Mouse (Mus musculus): ENCODE measurements around the gene Rb1.

The Rb1 gene

DNA sequence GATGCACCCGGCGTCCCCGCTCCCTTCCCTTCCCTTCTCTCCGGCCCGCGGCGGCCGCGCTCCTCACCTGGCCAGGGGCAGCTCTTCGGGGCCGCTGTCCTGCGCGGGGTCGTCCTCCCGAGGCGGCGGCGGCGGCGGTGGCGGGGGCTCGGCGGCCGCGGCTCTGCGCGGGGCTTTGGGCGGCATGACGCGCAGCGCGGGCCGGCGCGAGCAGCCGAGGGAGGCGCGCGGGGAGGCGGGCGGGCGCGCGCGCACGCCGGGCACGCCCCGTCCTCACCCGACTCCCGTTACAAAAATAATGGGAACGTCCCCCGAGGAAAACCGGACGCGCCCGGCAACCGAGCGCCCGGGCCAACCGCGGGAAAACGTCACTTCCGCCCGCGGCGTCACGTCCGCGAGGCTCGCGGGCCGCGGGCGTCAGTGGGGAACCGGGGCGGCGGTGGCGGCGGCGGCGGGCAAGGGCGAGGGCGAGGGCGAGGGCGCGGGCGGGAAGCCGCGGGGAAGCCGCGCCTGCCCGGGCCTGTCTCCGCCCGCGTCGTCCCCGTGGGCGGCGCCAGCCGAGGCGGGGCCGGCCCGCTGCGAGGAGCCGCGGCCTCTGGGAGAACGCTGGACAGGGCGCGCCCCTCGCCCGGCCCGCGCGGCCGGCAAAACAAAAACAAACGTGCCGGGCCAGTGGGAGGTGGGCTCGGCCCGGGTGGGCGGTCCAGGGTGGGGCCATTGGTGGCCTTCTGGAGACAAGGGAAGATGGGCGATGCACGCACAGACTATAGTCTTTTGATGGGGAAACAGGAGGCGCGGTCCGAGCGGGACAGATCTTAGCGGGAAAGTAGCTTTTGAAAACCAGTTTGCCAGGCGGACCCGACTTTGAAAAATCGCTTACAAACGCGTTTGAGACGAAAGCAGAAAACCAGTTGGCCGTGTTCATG lies at the start of gene Rb1:
TSS of gene Rb1 (minus strand) at position 367 of the 926 bp plus-strand sequence.
- DNase-seq = peak; percentile 79 to 84

DNA sequence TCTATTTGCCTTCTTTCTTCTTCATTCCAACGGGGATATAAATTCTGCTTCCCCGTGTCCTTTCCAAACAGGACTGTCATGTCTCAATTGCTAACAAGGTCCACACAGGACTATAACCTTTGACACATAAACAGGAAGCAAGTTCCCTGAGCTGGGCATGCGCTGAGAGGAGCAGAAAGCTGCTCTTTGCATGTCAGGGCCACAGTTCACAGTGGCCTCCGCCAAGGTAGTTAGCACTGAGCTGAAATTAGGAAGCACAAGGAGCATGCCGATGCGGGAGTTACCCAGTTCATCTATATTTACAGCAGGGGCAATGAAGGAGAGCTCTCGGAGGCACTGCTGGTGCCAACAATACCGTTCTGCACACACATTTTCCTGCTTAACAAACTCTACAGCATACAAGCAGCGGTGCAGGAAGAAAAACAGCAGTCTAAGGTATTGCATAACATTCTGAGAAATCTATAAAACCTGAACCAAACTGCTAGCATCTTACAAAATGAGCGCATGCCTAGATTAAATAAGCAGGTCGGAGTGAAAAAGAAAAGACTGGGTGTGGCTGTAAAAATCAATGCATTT lies 48.8 kb upstream of the Rb1 start:
- no peak for DNase-seq

DNA sequence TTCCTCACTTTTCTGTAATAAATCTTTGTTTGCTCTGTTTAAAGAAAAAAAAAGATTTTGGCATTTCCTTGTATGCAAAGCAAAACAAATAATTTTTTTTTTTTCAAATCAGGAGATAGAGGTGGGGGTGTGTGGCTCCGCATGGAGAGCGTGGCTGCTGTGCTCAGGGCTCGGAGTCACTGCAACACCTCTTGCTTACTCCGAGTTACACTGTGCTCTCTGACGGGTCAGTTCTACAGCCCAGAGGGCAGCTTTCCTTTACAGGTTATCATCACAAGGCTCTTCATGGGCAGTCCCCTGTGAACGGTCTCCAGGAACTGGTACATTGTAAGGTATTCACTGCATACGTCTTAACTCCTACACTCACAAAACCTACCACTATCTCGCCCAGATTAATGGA lies 48.0 kb upstream of the Rb1 start:
- DNase-seq = no peak

DNA sequence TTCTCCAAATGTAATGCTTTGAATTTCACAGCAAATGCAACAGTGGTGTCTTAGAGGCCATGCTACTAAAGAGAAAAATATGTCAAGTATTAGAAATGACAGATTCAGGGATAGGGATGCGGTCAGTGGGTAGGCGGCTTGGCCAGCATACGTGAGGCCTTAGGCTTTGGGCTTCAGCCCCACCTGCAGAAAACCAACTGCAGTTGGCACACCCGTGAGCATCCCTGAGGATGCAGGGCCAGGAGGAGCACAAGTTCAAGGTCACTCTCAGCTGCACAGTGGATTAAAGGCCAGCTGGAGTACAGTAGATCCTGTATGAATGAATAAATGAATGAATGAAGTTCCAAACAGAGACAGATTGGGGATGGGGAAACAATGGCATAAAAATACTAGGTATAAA lies 47.4 kb upstream of the Rb1 start:
- DNase-seq = no peak

DNA sequence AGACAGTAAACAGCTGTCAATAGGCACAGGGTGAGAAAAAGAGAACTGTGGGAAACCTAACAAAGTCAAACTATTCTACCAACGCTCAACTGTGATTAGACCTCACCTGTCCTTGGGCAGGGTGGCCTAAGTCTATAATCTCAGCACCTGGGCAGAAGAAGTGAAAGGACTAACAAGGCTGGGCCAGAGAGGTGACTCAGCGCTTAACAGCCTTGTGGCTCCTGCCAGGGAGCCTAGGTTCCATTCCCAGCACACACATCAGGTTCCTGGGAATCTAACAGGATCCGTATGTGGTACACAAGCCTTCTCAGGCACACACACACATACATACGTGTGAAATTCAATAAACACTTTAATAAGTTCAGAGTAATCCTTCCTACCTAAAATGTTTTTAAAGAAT lies 46.0 kb upstream of the Rb1 start:
- DNase-seq = no peak

GRCm38 (mm10) chr14:73370695-73371372 lies 45.2 kb upstream of the Rb1 start:
- DNase-seq = no peak

- no peak for DNase-seq
Measured at GRCm38 (mm10) chr14:73370078-73370670, 44.6 kb upstream of the Rb1 start.

- DNase-seq = no peak
Measured at GRCm38 (mm10) chr14:73369634-73370033, 44.0 kb upstream of the Rb1 start.

GRCm38 (mm10) chr14:73368966-73369365 lies 43.3 kb upstream of the Rb1 start:
- DNase-seq = no peak

GRCm38 (mm10) chr14:73368221-73368620 lies 42.6 kb upstream of the Rb1 start:
- DNase-seq = no peak

DNA sequence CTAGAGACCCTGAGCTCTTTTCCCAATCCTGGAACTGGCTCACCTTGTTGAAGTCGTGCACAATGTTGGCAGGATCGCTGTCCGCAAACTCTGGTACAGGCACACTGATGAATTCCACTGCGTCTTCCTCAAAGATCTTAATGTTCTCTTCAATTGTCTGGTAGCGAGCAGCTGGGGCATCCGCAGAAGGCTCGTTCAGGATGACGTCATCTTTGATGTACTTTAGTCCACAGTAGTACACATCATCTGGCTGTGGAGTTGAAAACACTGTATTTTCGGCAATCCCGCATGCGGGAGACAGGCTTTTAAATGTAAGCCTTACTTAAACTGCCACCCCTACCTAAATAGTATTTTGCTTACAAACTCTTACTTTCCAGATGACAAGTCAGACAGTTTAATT lies 40.7 kb upstream of the Rb1 start:
- no peak for DNase-seq

GRCm38 (mm10) chr14:73363782-73364181 lies 38.2 kb upstream of the Rb1 start:
- no peak for DNase-seq

DNA sequence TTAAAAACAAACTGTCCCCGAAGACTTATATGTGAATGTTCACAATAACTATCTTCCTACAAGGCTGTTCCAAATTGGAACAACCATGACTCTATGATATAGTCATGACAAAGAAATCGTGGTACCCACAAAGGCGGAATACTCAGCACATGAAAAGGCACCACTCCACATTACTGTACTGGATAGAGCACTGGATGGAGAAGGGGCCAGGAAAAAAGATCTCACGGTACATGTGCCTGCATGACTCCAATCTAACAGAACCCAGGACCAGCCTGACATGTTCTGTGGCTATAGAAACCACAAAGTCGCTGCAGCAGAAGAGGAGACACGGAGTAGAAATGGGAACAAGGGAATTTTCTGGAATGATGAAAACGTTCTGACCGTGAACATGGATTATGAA lies 29.1 kb upstream of the Rb1 start:
- DNase-seq = no peak

DNA sequence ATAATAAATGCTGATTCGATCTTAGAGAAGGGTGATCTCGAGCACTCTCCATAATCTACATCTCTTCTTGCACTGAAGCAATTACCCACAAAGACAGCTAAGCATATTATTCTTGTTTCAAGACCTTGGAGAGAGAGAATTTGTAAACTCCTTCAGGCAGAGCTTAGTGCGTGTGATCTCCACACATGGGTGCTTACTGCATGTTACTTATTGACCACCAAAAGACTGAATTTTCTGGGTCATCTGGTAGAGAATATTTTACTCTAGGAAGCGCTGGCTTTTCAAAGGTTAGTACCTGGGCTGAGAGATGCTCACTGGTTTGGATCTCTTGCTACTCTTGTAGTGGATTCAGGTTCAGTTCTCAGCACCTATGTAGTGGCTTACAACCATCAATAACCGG lies 25.5 kb upstream of the Rb1 start:
- no peak for DNase-seq

DNA sequence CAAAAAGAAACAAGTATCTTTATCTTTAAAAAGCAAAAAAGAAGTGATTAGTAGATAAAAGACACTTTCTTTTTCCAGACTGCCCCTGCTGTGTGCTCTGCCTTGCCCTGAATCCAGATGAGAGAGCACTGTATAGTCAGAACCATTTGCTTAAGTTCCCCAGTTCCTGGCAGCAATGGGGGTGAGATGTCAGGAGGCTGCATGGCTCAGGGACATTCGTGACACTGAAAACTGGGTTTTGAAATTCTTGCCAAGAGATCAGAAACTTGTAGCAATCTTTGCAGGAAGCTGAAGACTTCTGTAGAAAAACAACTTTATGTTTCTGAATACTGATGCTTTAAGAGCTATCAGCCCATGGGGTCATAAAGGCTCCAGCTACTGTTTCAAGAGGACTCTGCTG lies 24.4 kb upstream of the Rb1 start:
- no peak for DNase-seq

- DNase-seq = no peak
Measured at GRCm38 (mm10) chr14:73349061-73349670, 23.5 kb upstream of the Rb1 start.

DNA sequence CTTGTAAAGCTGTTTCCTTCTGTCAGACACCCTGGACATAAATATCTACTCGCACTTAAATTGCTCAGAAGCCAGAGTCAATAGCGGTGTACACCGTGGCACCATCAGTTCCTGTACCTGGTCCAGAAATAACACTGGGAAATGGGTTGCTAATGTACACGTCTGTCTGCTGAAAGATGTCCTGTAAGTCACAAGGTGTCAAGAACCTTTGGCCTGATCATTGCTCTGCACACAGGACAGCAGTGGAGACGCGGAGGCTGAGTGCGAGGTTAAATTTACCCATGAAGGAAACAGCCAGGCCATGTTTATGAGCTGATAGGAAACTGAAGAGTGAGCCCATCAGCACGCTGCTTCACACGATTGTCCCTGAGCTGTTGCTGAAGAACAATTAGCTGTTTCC lies 21.7 kb upstream of the Rb1 start:
- DNase-seq = no peak

GRCm38 (mm10) chr14:73345614-73346013 lies 20.0 kb upstream of the Rb1 start:
- DNase-seq = peak; percentile 13 to 19

DNA sequence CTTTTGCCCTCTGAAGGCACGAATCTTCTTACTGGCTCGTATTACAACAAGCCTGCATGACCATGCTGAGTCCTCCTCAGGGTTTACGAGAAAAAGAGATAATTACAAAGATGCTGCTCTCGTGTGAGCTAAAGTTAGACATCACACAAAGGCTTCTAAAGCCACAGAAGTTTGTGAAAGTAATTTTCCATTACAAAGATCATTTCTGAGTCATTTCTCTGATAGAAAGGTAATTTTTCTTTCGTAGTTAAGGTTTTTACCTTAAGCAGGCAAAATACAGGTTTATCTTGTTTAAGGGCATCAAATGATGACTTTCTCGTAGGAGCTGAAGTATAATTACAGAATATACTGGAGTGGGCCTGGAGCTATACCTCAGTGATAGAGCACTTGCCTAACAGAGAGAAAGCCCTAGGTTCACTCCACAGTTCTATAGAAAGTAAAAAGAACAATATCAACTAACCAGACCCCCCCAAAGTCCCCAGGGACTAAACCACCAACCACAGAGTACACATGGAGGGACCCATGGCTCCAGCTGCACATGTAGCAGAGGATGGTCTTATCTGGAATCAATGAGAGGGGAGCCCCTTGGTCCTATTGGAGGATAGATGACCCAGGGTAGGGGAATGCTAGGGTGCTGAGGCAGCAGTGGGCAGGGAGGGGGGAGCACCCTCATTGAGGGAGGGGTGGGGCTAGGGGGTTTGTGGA lies 14.6 kb upstream of the Rb1 start:
- peak; percentile 56 to 61 for DNase-seq

GRCm38 (mm10) chr14:73339615-73340014 lies 14.0 kb upstream of the Rb1 start:
- peak; percentile 45 to 50 for DNase-seq

DNA sequence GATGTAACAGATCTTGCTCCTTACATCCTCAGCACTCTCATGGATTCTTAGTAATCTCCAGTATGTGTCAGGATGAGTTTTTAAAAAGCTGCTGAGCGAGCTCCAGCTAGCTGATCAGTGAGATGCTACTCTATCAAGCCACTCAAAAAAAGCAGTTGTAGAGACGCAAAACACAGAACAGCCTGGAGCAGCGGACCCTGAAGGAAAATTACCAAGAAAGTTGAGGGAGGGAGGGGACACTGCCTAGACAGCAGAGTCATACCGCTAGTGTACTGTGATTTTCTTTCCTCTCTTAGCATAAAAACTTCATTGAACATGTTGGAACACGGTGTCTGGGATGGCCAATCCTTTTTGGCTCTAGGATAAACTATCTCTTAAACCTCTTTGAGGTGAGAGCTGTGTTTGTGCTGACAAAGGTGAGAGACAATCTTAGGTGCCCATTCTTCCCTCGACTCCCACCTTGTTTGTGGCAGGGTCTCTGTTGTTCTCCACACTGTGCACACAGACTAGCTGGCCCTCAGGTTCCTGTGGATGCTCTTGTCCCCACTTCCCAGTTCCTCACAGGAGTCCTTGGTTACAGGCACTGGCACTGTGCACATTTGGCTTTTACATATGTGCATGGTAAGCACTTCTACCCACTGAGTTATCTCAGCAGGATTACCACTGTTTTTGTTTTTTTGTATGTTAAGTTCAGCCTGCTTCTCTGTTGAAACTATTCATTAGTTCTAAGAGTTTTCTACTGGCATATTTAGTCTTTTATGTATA lies 10.9 kb upstream of the Rb1 start:
- DNase-seq = peak; percentile 49 to 53

Measured in B cell, adult 2 months (primary cell).